Mouse (Mus musculus) cerebral cortex, adult 2 months (tissue): ENCODE measurements around the gene Wwox.

Experiments used
- WGBS: fragments of 180-500 bp; shearing (Covaris S2); methylation state at CpG from one replicate; pipeline ENCODE4 v1.1.7; 2018; 5-methylcytosine and 5-hydroxymethylcytosine counted together

The Wwox gene

DNA sequence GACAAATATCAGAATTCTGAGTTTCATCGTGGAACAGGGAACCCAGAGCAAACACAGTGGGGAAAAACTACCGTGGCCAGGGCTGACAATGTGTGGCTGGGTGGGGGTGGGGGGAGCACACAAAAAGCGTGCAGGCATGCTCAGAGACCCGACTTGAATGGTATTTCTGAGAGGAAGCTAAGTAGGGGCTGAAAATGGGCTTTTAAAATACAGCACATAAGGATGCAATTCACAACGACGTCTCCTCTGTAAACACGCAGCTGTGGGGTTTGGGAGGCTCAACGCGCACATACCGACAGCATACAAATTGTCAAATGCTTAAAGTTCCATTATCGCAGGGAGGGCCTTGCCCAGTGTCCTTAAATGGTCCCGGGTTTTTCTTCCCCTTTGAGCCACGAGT, 783.1 kb downstream of the Wwox start:
- WGBS: 46% methylated on average over 13 of the region's 13 CpGs

DNA sequence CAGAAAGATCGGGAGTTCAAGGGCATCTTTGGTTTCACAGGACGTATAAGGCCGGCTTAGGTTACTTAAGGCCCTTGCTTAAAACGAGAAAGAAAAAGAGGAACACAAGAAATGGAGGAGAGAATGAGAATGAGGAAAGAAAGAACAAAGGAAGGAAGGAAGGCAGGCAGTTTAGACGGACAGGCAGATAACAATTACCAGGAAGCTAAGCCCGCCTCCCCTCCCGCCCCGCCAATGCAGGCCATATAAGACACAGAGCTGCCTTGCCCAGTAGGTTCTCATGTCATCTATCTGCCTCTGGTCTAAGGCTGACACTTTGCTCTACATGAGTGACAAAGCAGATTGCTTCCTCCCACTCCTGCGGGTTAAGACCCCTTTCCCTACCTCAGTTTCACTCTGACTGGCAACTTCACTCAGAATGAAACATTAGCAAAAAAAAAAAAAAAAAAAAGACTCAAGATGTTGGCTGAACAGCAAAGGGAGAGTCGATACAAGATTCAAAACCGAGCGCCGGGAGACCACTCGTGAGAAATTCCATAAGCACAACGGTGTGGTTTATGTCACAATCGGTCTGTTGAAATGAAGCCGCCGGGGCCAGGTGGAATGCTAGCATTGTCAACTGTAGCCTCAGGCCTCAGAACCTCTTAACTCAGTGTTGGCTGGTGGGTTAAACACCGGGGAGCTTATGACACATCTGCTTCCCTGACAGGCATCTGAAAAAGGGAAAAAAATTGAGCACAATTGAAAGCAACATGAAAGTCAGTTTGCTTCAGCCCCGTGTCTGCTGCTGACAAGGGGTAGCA, 787.5 kb downstream of the Wwox start:
- 89% methylated on average over 20 of the region's 20 CpGs for WGBS

DNA sequence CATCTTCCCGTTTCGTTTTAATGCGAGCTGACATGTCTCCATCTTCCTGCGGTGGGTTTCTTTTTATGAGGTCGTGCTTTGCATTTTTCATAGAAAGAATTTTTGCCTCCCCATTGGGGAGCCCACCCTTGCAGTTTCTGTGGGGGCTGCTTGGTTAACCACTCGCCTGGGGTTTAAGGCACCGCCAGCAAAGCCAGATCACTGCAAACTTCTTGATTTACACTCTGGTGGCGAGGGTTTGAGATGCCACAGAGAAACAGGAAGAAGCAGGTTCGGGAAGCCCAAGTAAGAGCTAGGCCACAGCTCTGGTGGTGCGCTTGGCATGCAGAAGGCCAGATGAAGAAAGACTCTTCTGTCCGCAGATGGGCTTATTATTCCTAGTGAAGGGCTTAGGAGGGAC, 789.4 kb downstream of the Wwox start:
- 86% methylated on average over 11 of the region's 11 CpGs for WGBS

DNA sequence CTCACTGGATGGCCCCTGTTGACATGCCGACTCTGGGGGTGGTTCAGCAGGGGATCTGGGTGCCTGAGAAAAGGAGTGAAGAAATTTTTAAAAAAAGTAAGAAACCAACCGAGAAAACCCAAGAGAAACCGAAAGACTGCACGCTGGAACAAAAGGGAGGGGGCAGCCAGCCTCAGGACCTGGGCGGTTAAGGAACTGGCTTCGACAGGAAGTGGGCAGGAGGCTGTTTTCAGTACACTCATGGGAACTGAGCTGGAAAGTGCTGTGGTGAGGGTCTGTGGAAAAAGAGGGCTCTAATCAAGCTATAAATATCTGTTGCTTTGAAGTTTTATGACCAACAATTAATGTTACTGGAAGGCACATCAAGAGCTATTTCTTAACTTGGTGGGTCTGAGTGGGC, 794.6 kb downstream of the Wwox start:
- 75% methylated on average over 6 of the region's 6 CpGs for WGBS

DNA sequence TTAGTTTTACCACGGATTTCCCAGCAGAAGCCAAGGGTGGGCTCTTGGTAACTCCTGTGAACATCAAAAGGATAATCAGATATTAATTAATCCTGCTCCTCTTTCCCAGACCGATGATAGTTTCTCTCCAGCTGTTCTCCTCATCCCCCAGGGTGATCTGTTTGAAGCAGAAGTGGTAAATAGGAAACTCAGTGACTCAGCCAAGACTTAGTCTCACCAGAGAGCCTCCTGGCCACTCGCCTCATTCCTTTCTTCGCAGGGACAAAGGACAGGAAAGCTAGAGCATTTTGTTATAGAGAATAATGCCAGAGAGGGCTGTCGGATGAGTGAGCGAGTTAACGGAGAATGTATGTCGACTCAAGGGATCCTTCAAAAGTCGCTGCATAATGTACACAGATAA, 798.1 kb downstream of the Wwox start:
- WGBS: 60% methylated on average over 9 of the region's 9 CpGs

DNA sequence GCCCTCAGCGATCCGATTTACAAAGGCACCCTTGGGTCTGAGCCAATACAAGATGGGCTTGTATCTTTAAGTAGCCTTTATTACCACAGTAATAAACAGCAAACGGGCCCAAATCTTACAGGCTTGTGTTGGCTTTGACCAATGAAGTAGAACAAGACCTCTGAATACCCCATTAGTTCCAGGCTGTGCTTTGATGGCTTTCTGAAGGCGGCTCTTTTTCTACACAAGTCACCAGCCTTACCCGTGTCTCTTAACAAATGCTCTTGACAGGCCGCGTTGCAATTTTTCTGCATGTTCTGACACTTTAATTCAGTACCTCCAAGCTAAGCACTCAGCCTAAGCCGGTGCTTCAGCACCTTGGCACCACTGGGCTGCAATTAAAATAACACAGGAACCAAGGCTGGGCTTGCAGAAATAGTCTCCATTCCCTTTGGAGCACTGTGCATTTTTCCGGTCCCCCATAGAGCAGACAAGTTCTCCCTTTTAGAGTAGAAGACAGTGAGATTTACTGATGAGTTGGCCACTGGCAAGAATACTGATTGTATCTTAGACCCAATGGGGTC, 804.1 kb downstream of the Wwox start:
- 62% methylated on average over 9 of the region's 9 CpGs for WGBS

DNA sequence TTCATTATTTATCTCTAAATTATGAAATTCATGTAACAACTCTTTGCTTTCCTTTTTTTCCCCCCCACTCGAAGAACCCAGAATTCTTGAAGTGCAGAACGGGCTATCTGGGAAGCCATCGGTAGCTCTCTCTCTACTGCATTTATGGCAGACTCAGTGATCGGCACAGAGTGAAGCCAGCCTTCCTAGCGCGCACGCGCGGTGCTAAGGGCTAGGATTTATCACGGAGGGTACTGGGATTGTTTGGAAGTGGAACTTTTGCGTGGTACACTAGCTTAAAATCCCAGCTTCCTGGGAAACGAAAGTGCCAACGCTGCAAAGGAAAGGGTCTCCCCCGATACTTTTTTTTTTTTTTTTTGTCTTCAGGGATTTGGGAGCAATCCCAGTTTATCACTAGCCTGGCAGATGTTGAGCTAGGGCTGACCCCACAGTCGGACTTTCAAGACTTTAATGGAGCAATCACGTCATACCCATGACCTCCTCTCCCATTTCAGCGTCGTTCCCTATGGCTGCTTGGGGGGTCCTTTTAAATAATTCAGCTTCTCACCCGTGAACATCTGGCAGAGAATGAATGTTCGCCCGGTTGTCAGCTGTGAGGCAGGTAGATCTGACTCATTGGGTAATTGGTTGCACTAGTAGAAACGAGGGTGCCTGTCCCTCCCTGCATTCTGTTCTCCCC, 810.4 kb downstream of the Wwox start:
- whole genome bisulfite sequencing: 52% methylated on average over 22 of the region's 22 CpGs

DNA sequence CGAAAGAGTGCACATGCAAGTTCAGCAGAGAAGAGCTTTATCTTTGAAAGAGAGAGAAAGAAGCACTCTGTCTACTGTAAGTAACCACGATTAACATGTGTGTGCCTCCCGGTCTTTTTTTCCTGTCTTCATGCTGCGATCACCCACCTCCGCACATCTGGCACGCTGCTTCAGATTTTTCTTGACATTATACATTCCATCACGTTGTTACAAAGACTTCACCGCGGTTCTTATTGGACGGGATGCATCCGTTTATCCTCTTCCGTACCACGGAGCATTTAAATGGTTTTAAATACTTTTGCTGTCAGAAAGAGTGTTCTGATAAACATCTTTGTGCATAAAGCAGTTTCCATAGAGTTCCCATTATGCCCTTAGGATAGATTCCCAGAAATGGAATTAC, 816.1 kb downstream of the Wwox start:
- WGBS: 82% methylated on average over 13 of the region's 13 CpGs

DNA sequence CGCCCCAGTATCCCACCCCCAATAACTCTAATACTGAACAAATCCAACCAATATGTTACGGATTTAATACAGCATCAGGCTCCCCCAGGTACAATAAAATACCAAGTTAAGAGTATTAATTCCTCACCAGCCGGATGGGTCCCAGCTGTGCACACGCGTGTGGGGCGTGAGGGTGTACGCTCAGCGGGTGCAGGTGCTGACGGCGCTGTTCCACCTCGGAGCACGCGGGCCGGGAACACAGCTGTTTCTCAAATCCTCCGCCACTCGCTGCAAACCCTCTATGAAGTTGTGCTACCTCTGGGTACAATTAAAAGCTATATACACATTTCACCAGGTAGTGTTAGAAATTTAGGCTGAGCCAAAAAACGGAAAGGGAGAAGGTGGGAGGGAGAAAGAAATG, 818.0 kb downstream of the Wwox start:
- WGBS: 95% methylated on average over 17 of the region's 17 CpGs

DNA sequence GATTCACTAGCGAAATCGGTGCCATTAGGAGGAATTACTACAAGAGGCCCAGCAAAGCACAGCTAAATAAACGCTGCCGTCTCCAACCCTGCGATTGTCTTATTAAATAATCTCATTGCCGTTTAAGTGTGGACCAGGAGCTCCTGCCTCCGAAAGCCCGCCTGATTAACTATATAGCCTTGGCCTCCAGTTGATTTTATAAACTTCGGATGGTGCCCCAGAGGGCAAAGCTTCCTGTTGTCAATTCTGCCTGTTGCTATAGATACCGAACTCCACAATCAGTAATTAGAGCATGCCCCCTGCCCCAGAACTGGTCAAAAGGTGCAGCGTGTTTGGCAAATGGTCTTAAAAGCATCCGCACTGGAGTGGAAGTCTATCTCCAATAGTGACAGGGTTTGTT, 820.4 kb downstream of the Wwox start:
- WGBS: 63% methylated on average over 12 of the region's 12 CpGs

DNA sequence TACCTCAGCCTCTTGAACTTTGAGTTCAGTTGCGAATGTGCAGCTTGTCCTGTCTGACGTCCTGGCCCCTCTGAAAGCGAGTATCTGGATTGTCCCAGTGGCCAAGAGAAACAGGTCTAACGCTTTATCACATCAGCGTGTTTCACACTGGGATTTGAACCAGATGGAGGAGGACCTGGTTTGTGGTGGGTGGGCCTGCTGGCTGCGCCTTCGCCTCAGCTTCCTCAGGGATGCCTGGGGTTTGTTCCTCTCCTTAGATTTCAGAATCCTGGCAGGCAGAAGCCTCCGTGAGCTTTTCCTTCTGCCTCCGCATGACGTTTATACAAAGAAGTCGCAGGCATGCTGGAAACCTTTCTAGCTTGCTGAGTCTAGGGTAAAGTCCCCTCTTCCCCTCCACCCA, 827.7 kb downstream of the Wwox start:
- WGBS: 72% methylated on average over 11 of the region's 11 CpGs

DNA sequence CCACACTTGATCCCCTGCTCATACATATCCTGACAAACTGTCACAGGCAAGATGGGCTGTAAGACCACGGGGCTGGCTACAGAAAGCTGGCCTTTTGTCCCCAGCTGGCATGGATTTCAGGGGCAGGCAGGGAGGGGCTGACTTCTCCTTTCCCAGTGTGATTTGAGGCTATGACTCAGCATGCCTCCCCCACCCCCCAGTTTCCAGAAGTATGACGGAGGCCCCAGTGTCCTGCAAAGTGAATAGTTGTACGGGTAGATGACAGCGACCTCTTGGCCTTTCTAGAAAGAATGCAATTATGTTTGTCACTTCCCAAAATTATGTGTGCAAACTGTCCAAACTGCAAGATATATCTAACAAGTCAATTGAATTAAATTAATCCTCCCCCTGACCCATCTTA, 830.1 kb downstream of the Wwox start:
- 81% methylated on average over 4 of the region's 4 CpGs for WGBS

DNA sequence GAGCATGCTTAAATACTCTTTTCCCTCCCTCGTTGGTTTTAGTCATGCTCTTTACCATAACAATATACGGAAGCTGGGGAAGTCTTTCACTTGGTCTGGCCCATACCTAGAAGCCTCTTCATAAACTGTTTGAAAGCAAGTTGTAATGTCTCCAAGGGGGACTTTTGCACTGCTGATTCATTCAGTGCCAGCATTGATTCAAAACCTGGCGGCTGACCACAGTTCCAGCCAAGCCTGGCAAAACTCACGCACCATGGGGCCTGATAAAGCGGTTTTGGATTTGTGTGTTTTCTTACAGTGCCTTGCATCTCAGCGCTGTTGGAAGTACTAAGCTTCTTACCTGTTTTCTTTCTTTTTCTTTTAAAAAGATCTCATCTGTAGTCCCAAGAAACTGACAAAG, 834.5 kb downstream of the Wwox start:
- WGBS: 61% methylated on average over 6 of the region's 6 CpGs

DNA sequence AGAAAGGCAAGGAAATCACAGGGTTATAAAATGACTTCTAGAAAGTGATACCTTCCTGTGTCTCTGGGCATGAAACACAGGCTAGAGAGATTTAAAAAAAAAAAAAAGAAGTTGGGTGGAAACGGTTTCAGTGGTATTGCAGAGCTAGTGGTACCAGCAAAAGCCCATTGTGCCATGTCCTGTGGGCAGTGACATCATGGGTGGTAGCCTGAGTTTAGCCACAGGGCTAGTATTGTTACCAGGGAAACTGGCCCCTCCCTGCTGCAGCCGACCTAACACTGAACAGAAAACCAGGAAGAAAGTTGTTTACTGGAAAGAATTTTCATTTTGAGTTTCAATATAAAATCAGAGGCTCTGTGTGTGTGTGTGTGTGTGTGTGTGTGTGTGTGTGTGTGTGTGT, 836.8 kb downstream of the Wwox start:
- 46% methylated on average over 2 of the region's 2 CpGs for WGBS

DNA sequence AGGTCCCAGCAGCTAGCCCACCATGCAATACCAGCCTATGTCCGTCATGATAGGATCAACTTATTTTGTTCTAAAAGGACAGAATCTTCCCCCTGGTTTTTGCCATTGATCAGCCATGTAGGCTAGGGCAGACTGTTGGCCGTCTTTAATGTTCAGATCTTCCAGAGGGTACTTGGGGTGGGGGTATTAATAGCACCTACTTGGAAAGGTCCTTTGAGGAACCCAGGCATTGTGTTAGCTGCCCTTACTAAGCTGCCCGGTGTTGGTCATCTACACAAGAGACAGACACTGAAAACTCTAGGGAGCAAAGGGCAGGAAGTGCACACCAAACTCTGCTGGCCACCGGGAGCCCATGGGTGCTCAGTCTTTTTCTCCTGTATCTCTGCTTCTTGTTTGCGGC, 838.8 kb downstream of the Wwox start:
- WGBS: 93% methylated on average over 5 of the region's 5 CpGs

DNA sequence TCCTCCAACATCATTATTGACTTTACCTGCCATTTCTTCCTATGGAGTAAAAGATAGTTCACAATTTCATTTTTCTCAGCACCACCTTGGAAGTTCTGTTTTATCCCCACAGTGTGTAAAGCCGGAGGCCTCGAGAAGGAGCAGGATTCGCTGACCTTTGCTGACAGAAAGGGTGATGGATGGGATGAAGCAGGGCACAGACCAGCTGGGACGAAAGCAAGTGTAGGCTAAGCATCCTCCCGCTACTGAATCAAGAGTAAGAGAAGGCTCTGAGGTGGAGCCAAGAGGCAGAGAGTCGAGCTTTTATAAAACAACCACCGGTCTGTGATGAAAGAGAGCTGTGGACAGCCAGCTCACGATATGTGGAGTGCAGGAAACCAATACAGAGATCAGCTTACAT, 850.8 kb downstream of the Wwox start:
- 84% methylated on average over 8 of the region's 8 CpGs for WGBS

DNA sequence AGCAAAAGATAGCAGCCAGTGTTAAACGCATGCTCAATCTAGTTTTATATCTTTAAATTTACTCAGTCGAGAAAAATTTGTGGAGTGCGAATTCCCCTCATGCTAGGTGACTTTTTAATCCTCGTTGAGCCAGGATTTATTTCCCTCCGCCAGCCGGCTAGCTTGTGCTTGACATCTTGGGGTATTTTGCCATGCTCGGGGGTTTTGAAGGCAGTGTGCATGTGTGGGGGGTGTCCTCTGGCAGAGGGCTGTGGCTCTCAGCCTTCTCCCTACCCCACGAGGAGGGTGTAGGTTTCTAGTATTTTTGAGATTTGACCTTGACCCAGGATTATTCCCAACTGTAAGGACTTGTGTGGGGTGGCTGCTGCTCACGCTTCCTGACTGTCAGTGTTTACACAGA, 857.3 kb downstream of the Wwox start:
- 72% methylated on average over 9 of the region's 9 CpGs for WGBS

DNA sequence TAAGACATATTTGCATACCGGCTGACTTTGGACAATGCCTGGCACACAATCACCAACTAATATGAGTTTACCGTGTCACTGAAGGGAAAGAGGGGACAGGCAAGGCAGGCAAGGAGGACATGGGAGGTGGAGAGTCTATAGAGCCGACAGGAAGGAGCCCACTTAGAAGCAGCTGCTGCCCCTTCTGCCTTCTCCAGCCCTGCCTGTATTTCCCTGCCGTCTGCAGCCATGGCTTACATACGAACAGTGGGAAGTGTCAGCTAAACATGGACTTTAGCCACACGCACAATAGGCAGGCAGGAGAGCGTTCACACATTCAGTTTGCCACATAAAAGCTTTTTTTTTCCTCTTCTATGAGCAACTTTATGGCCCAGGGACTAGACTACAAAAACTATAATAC, 863.0 kb downstream of the Wwox start:
- 40% methylated on average over 7 of the region's 7 CpGs for WGBS

DNA sequence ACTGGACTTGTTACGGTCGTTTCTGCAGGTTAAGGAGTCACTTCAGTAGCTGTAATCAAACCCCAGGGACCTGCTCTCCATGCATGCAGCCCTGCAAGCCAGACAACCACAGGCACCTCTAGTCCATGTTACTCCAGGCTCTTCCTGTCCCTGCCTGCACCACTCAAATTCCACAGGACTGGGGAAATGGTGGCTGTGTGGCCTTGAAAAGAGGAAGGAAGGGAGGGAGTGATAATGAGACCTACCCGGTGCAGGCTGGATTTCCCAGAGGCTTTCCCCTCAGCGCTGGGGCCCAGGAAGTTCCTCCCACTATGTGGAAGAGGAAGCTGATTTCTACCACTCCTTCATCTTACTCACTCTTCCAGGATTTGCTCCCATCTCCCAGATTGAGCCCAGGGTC, 868.0 kb downstream of the Wwox start:
- 77% methylated on average over 4 of the region's 4 CpGs for WGBS

DNA sequence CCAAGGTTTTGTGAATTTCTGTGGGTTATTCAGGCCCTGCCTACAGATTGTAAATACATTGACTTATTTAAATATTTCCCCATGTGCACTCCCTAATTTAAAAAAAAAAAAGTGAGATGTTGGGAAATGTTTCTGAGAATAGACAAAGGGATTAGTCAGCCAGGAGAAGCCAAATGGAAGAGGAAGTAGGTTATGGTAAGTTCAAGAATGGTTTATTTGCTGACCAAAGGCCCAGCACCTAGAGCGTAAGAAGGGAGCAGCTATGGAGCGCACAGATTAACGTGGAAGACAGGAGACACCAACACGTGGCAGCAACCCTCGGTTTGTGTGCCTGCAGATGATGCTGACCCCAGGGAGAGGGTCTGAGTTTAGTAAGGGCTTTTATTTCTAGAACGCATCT, 871.5 kb downstream of the Wwox start:
- WGBS: 96% methylated on average over 6 of the region's 6 CpGs

DNA sequence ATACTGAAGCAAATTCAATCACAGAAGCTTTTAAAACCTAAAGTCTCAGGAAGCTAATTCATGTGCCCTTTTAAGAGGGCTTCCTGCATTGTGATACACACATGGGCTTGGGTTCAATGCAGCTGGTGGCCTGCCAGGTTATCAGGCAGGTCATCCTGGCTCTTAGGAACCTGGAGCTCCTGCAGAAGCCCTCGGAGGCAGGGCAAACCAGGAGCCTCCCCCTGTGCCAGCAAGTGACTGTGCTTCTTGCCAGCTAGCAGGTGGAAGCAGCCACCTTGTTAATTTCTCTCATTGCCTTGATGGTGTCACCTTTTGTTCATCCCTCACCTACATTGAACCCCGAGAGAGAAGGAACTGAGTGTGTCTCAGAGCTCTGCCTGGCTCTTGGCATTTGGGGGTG, 872.9 kb downstream of the Wwox start:
- WGBS: 78% methylated on average over 2 of the region's 2 CpGs

DNA sequence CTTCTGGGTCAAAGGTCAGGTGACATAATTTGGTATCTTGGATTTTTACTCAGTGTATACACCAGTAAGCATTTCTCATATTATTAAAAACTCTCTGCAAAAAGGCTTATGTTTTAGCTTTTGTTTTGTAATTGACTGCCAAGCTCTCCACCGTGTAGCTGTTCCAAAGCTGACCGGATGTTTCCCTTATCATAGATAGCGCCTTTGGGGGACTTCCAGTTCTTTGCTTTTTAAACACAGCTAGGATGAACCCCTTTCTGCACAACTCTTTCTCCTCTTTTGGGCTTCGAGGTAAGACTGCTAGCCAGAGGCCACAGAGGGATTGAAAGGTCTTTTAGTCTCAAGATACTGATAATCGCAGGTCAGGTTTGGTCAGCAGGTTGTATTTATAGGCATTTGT, 883.0 kb downstream of the Wwox start:
- WGBS: 85% methylated on average over 5 of the region's 5 CpGs

DNA sequence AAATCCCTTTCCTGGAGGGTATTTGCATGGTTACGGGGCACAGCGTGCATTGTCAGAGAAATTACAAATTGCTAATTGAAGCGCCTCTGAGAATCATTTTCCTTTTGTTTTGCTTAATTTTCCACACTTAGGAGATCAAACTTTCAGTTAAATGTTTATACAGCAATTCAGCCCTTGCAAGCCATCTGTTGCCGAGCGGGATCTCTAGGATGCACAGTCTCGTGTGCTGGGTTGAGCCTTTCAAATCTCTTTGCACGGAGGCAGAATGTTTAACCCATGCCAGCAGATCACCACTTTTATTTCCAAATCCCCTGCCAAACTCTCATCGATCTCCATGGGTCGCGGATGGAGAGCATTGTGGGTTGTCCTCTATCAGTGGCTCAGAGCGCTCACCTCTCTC, 891.2 kb downstream of the Wwox start:
- WGBS: 50% methylated on average over 11 of the region's 11 CpGs
